Mouse (Mus musculus): Measurements from ENCODE around the gene Akap1.

GRCm38 (mm10) chr11:88851049-88851825 lies 13.1 kb downstream of the Akap1 start:
- TF ChIP-seq CTCF (IDR thresholded peaks at IDR 0.05; ENCODE audit: low read depth, low read length) (no peak), POLR2A (IDR thresholded peaks at IDR 0.05; ENCODE audit: insufficient read depth, low read length) (no peak), EP300 (IDR thresholded peaks at IDR 0.05; ENCODE audit: insufficient read depth, low read depth, low read length) (no peak)
